Mouse (Mus musculus) 416B (cell line): ENCODE data around the gene 4930579F01Rik.
A peak's percentile ranks its signal among the peaks of the same experiment; 100 is the strongest.
"Not testable (repeated sequence)": the region's sequence is repeated elsewhere in the genome, so short reads cannot be mapped to it uniquely, and the experiment has no call there.

Experiments used
- DNase-seq: peaks from one replicate; pipeline ENCODE4 v3.0.0; 2011; ENCODE audit warnings: low read depth

The 4930579F01Rik gene

DNA sequence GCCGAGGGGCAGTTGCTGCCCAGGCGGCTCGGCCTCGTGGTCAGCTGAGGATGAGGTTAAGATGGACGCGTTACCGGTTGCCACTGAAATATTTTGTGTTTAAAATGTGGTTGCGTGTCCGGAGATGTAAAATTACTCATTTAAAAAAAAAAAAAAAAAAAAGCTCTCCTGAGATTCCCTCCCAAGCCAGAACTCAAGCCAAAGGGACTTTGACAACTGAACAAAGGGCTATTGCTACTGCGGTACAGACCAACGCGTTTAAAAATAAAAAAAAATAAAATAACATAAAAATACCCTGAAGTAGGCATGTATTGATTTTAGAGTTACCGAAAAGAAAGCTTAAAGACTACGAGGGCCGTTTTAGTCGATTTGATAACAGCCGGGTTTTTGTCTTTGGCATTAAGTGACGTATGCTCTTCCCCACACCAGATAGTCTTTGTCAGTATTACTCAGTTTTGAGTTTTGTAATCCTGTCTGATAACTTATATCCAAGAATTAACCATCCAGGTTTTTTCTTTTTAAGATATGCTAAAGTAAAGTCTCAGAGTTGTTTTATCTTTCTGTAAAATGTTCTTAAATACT, 49.5 kb downstream of the 4930579F01Rik start:
- DNase-seq, result no peak

DNA sequence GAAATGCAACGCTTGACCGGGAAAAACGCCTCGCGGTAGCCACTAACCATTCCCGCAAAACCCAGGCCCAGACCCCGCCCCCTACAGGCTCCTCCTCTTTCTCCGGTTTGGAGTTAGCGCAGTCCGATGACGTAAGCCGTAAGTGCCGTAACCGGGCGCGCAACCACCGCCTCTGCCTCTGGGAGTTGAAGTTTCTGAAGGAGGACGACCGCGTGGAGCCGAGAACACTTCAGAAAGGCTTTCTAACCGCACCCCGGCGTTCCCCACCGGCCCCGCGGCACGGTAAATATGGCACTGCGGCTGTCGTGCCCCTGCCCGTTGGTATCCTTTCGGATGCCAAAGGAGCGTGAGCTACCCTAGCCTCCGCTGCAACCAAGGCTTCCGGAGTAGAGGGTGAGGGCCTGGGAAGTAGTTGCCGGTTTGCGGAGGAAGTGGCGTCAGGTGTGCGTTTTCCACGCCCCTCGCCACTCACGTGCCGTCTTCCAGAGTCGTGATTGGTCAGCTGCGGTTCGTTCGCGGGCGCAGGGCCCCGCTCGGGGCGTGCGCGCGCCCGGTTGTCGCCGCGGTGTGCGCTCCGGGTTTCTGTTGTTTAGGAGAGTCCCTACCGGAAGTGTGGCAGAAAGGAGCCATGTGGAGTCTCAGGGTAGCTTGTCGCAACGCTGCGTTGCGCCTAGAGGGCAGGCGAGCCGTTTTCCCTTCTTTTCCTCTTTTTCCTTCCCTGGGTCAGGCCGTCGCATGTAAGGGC, 50.1 kb downstream of the 4930579F01Rik start, which contains the start of gene Trmt10a:
TSS of gene Trmt10a (plus strand) at position 134 of the 745 bp plus-strand sequence.
- peak; percentile 99 for DNase-seq

DNA sequence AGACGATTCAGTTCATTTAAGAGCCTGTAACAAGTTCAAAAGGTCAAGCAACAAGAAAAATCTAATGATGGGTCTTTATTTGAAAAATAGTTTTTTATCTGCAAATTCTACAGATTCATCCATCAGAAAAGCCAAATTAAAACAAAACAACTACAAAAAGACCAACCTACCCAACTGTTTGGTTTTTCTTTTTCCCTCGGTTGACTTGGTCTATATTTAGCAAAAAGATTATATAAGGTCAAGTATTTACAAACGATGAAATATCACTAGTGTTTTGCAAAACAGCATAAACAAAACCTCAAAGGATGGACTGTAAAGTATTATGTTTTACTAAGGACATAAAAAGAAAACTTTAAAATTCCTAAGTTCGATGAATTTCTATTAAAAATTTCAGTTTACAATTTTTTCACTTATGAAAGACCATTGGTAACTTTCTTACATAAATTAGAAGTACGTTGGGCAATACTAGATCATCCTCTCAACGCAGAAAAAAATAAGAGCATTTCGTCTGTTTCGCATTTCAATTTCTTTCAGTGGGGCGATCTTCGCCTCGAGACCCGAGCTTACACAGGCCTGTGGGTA, 50.8 kb downstream of the 4930579F01Rik start:
- DNase-seq, result no peak

DNA sequence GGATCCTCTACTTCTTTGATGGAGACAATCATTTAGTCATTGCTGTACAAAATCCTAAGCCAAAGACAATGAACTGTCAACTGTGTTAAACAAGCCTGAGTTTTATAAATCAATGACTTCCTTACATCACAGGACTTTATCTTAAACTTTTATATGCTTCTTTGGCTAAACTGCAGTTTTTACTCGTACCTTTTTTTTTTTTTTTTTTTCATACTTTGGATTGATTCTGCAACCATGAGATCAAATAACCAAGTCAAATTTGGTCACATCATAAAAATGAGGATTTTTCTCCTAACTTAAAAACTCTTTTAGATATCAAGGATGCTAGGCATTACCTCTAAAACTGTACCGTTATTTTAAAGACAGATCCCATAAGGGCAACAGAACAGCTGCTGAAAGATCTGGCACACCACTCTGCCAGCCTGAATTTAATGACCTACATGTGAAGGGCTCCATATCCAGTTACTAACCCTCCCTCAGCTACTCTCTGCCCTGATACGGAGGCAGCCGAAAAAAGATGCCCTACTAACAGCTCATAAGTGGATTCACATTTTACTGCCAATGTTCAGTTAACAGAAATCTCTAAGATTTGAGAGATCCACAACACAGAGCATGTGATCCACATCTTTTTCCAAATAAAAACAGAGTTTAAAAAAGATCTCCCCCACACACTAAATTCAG, 51.4 kb downstream of the 4930579F01Rik start:
- DNase-seq, result peak; percentile 56

DNA sequence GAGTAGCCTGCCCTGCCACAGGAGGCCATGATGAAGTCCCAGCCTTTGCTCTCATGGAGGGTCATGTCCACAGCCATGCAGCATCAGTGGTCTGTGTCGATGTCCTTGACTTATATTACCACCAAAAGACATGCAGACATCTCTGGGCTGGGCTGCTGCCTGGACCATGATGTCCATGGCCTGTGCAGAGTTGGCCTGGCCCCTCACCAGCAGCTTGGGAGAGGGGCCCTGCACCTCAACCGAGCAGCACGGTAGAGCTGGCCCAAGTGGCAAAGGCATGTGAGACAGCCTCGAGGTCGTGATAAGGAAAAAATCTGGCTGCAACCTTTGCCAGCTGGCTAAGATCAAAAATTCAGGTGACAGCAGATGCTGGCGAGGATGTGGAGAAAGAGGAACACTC, 54.0 kb downstream of the 4930579F01Rik start:
- no peak for DNase-seq

DNA sequence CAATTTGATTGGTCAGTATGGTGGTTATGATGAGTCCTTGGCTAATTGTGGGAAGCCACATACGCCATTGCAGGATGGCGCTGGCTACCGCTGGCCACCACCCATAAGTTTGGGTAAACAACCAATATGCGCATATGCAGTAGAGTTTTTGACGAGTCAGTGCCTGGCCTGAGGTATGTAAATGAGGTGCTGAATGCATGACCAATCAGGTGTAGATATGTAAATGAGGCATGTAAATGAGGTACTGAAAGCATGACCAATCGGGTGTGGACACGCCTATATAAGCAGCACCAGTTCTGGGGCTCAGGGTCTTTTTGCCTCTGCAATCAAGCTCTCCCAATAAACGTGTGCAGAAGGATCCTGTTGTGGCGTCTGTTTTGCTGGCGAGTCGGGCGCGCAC, 55.5 kb downstream of the 4930579F01Rik start:
- not testable (repeated sequence) for DNase-seq

DNA sequence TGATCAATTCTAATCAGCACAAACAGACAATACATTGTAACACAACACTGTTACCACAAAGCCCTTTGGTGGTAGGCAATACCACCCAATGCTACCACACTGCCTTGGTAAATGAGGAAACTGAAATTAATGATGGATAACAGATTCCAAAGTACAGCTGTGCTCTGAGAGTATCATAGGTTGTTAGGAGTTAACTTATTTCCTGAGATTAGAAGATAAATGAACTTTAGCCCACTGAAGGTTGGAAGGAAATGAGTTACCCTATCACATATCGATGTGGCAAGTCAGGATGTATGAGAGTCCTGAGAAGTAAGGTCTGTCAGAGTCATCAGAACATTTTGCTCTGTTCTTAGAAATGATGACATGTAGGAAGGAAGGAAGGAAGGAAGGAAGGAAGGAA, 59.1 kb downstream of the 4930579F01Rik start:
- peak; percentile 54 for DNase-seq

DNA sequence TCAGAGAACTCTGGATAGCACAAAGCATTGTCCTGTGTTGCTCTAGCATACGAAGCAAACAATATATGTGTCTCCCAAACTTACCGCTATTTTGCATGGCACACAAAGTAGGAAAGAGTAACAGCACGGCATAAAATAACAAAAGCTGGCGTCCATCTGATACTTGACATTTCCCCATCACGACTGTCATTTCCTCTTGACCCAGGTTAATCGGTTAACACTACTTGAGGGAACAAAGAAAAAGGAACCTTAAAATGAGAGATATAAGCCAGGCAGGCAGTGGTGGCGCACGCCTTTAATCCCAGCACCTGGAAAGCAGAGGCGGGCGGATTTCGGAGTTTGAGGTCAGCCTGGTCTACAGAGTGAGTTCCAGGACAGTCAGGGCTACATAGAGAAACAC, 59.7 kb downstream of the 4930579F01Rik start:
- DNase-seq, result no peak

DNA sequence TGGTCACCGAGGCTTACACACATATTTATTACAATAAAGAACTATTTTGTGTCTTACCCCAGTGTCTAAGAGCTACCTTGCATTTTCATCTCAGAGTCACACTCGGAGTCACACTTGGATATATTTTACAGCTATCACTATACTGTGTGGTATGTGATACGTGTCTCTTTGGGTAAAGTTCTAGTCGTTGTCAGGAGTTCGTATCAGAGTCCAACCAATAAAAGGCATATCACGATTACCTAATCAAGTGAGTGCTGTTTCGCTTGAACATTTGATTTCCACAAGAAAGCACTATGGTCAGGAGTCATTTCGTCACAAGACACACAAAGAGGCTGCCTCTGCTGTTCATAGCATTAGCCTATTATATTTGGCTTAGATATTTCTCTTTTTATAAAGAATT, 60.2 kb downstream of the 4930579F01Rik start:
- DNase-seq, result no peak

DNA sequence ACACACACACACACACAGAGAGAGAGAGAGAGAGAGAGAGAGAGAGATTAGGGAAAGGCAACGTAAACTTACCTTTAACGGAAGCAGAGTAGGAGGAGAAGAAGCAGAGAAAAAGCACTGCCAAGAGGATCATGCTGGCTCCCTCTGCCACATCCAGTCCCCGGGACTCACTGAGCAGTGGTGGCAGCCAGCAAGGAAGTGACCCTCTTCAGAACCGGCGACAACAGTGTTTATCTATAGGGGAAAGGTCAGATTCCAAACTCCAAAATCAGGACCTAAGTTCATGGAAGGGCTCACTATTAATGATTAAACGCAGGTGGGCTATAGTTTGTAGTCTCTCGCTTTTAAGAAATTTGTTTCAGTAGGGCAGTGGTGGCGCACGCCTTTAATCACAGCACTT, 62.5 kb downstream of the 4930579F01Rik start:
- no peak for DNase-seq

DNA sequence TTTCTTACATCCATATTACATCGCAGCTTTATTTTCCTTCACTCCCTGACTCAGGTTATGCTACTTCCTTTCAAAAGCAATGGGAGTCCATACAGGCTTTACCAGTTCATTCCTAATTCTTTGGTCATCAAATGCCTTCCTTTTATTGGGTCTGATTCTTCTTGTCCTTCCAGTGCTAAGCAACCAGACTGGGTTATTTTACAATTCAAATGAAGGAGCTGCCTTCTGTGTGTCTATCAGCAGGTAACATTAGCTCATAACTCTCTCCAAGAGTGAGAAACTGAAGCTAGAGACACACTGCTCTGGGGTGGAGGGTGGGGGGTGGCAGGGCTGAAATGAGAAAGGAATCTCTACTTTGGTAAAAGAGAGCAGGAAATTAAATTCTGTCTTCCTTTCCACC, 62.9 kb downstream of the 4930579F01Rik start:
- DNase-seq, result no peak

DNA sequence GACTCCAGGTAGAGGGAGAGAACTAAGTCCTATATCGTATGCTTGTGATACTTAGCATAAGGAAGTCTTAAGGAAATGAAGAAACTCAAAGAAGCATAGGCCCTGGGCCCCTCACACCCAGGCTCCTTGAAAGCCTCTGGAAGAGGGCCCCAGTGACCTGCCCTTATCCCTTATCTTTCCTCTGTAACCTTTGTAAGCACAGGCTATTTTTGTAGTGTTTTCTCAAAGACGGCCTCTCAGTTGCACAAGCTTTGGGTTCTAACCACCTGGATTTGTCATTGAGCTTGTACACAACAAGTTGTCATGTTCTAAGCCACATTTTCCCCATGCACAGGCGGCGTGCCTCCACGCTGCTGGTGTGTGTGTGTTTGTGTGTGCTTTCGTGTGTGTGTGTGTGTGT, 64.5 kb downstream of the 4930579F01Rik start:
- DNase-seq, result no peak

DNA sequence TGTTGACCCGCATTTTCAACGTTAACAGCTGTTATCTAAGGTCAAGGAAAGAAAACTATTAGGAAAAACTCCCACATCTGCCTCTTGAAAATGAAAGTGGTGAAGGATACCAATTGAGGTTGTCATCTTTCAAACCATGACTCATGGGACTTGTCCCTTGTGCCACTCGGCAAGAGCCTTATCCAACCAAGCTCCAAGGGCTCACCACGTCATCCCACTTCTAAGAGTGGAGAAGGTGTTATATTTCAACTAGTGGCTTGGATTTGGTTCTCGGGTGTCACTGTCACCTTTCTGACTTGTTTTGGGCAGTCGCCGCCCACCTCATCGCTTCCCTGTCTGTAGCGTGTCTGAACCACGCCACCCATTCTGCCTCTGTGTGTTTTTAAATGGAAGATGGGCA, 69.8 kb downstream of the 4930579F01Rik start:
- DNase-seq, result no peak

DNA sequence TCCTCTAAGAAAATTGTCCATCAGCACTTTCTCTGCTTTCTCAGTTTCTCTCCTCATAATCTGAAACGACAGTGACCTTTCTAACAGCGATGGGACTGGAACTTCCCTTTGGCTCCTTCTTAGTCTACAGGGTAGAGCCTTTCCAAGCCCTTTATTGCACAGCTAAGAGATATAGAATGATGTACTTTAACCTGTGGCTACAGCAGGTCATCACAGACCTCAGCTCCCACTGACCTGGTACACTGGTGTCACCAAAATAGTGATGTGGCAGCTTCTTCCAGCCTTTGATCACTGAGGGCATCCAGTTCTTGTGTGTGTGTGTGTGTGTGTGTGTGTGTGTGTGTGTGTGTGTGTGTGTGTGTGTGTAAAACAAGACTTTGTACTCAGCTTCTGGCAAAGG, 72.2 kb downstream of the 4930579F01Rik start:
- DNase-seq, result no peak

DNA sequence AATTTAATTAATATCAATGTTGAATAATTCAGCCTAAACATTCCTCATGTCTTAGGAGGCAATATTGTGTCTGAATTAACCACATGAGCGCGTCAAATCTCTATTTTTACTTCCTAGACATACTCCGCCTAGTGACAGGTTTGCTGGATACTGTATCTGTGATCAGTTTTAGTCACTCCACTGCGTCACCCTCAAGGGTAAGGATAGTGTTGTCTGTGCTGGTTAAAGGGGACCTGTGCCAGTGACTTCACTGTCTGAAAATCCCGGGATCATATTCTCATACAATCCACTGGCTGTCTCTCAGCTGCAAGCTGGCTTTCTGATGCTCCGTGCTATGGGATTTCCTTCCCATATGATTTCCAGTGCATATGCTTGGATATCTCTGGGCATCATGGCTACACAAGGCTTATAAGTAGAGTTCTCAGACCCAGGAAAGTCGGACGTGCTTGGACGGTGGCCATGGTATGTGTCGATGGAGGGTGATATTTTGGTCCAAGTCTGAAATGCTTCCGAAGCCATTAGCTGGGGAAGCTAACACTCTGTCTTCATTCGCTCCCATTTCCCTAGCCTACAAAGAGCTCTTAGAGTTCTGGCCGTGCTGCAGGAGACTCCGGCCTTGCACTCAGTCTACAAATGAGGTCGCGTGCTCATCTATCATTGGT, 74.0 kb downstream of the 4930579F01Rik start:
- no peak for DNase-seq

DNA sequence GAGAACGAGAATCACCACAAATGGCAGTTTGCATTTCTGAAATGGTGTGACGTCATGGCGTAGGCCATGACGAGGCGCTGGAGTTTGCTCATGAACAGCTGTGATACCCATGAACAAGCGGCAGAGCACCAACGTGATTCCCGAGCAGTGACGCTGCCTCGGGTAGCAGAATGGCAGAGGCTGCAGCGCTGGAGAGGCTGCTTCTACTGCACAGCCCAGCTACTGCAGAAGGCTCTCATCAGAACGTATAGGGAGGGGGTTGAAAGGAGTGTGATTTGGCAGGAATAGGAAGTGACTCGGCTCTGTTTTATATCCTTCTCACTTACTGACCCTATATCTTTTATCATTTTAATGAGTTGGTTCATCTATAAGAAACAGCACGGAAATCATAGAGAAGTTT, 74.8 kb downstream of the 4930579F01Rik start:
- peak; percentile 28 for DNase-seq

DNA sequence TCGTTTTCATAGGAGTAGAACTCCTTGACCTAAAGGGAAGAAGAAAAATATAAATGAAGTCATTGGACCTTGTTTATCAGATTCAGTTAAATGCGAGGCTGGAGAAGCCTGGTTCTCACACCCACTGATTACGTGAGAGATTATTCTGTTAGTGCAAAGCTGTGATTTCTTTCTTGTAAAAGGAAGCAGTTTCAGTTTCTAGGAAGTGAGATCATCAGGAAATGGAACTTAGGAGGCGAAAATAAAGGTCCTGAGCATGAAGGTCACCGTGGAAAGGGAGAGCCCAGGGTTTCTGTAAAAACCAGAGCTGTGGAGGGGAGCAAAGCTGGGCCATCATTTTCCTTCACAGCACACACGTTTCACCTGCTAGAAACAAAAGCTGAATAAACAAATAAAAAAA, 75.2 kb downstream of the 4930579F01Rik start:
- DNase-seq, result no peak

DNA sequence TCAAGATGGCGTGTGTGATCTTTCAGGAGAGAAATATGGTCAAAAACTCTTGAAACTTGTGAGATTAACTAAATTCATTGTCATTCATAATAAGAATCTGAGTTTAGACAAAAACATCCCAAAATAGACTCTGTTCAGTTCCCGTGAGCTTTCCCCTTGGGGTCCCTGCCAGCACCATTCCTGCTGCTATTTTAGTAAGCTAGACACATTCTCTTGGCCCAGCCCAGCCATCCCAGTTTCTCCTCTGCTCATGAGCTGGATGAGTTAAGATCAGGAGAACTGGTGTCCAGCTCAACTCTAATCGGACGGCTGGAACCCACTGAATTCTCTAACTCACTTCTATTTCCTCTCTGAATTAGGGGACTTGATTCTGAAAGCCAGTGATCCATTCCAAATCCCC, 76.8 kb downstream of the 4930579F01Rik start:
- DNase-seq, result no peak

DNA sequence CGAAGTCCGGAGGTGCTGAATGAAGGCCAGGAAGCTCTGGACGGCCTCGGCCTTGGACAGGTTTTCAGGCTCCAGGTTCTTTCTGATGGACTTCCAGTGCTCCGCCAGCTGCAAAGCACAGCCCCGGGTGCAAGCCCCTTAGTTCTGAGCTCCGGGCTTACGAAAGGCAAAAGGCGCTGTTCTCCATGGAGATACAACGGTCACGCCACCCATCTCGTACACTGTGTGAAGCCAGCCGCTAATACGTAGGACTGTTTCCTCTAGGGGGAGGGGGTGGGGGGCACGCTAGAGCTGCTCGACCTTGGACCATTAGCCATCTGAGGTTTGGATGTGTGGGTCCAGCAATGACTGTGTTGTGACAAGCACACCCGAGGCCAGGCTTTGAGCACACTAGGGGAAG, 79.5 kb downstream of the 4930579F01Rik start:
- DNase-seq, result no peak
